Mouse (Mus musculus): ENCODE results near the gene Olfr209. TPM values are rescaled to one million over a fixed set of nuclear protein-coding genes. Genes with fewer than 3 reads are reported as not detected.

The Olfr209 gene
- not detected in 2 replicates for polyA plus RNA-seq (2012; ENCODE audit: insufficient read depth, insufficient read length, missing spikeins)

- H3K4me1 ChIP-seq (ENCODE audit: control insufficient read depth, insufficient read depth, low read length), result no peaks in the 10 kb centered on the region
- H3K4me3 ChIP-seq (ENCODE audit: insufficient read depth, low read length), result no peak within 1 kb of the TSS
- TF ChIP-seq CTCF (IDR thresholded peaks at IDR 0.05; ENCODE audit: low read depth, low read length), result no peak
- TF ChIP-seq POLR2A (IDR thresholded peaks at IDR 0.05; ENCODE audit: borderline replicate concordance, low read depth, low read length), result no peak
- no peak within 1 kb of the TSS for H3K27ac ChIP-seq (ENCODE audit: insufficient read depth, low read depth, low read length)
Observed at GRCm38 (mm10) chr16:59363893-59364292, at the start of gene Olfr209. TSS of gene Olfr209 (minus strand) at chr16:59363993.

- no peak overlapping the region for H3K4me3 ChIP-seq (ENCODE audit: insufficient read depth, low read length)
- TF ChIP-seq POLR2A (IDR thresholded peaks at IDR 0.05; ENCODE audit: borderline replicate concordance, low read depth, low read length), result no peak
- TF ChIP-seq CTCF (IDR thresholded peaks at IDR 0.05; ENCODE audit: low read depth, low read length), result no peak
- no peak overlapping the region for H3K27ac ChIP-seq (ENCODE audit: insufficient read depth, low read depth, low read length)
- H3K4me1 ChIP-seq (ENCODE audit: control insufficient read depth, insufficient read depth, low read length), result no peaks in the 10 kb centered on the region
Observed at GRCm38 (mm10) chr16:59413475-59413874, 49.7 kb upstream of the Olfr209 start.

- H3K4me1 ChIP-seq (ENCODE audit: control insufficient read depth, insufficient read depth, low read length), result no peaks in the 10 kb centered on the region
Observed at GRCm38 (mm10) chr16:59409800-59410199, 46.0 kb upstream of the Olfr209 start.

GRCm38 (mm10) chr16:59409341-59409748 lies 45.6 kb upstream of the Olfr209 start:
- no peak overlapping the region for H3K27ac ChIP-seq (ENCODE audit: insufficient read depth, low read depth, low read length)
- TF ChIP-seq POLR2A (IDR thresholded peaks at IDR 0.05; ENCODE audit: borderline replicate concordance, low read depth, low read length) (no peak), CTCF (IDR thresholded peaks at IDR 0.05; ENCODE audit: low read depth, low read length) (no peak)
- H3K4me1 ChIP-seq (ENCODE audit: control insufficient read depth, insufficient read depth, low read length), result no peaks in the 10 kb centered on the region
- H3K4me3 ChIP-seq (ENCODE audit: insufficient read depth, low read length), result no peak overlapping the region

More at GRCm38 (mm10) chr16:59409800-59410199, 46.0 kb upstream of the Olfr209 start:
- Histone ChIP-seq H3K27ac (ENCODE audit: insufficient read depth, low read depth, low read length) (no peak overlapping the region), H3K4me3 (ENCODE audit: insufficient read depth, low read length) (no peak overlapping the region)
- TF ChIP-seq CTCF (IDR thresholded peaks at IDR 0.05; ENCODE audit: low read depth, low read length), result no peak
- TF ChIP-seq POLR2A (IDR thresholded peaks at IDR 0.05; ENCODE audit: borderline replicate concordance, low read depth, low read length), result no peak

- H3K4me1 ChIP-seq (ENCODE audit: control insufficient read depth, insufficient read depth, low read length), result no peaks in the 10 kb centered on the region
- TF ChIP-seq CTCF (IDR thresholded peaks at IDR 0.05; ENCODE audit: low read depth, low read length) (no peak), POLR2A (IDR thresholded peaks at IDR 0.05; ENCODE audit: borderline replicate concordance, low read depth, low read length) (no peak)
- no peak within 1 kb of the TSS for H3K27ac ChIP-seq (ENCODE audit: insufficient read depth, low read depth, low read length)
- no peak within 1 kb of the TSS for H3K4me3 ChIP-seq (ENCODE audit: insufficient read depth, low read length)
Observed at GRCm38 (mm10) chr16:59407032-59407431, 43.2 kb upstream of the Olfr209 start, which contains the start of gene Gabrr3. TSS of gene Gabrr3 (plus strand) at chr16:59407332.

GRCm38 (mm10) chr16:59404798-59405197 lies 41.0 kb upstream of the Olfr209 start:
- no peak overlapping the region for H3K27ac ChIP-seq (ENCODE audit: insufficient read depth, low read depth, low read length)
- no peak overlapping the region for H3K4me3 ChIP-seq (ENCODE audit: insufficient read depth, low read length)
- no peaks in the 10 kb centered on the region for H3K4me1 ChIP-seq (ENCODE audit: control insufficient read depth, insufficient read depth, low read length)
- TF ChIP-seq CTCF (IDR thresholded peaks at IDR 0.05; ENCODE audit: low read depth, low read length) (no peak), POLR2A (IDR thresholded peaks at IDR 0.05; ENCODE audit: borderline replicate concordance, low read depth, low read length) (no peak)

- Histone ChIP-seq H3K27ac (ENCODE audit: insufficient read depth, low read depth, low read length) (no peak overlapping the region), H3K4me1 (ENCODE audit: control insufficient read depth, insufficient read depth, low read length) (no peaks in the 10 kb centered on the region), H3K4me3 (ENCODE audit: insufficient read depth, low read length) (no peak overlapping the region)
- no peak for TF ChIP-seq CTCF (IDR thresholded peaks at IDR 0.05; ENCODE audit: low read depth, low read length)
- no peak for TF ChIP-seq POLR2A (IDR thresholded peaks at IDR 0.05; ENCODE audit: borderline replicate concordance, low read depth, low read length)
Observed at GRCm38 (mm10) chr16:59403684-59404083, 39.9 kb upstream of the Olfr209 start.

GRCm38 (mm10) chr16:59401985-59402384 lies 38.2 kb upstream of the Olfr209 start:
- Histone ChIP-seq H3K27ac (ENCODE audit: insufficient read depth, low read depth, low read length) (no peak overlapping the region), H3K4me3 (ENCODE audit: insufficient read depth, low read length) (no peak overlapping the region), H3K4me1 (ENCODE audit: control insufficient read depth, insufficient read depth, low read length) (no peaks in the 10 kb centered on the region)
- no peak for TF ChIP-seq CTCF (IDR thresholded peaks at IDR 0.05; ENCODE audit: low read depth, low read length)
- TF ChIP-seq POLR2A (IDR thresholded peaks at IDR 0.05; ENCODE audit: borderline replicate concordance, low read depth, low read length), result no peak

GRCm38 (mm10) chr16:59401102-59401501 lies 37.3 kb upstream of the Olfr209 start:
- no peak overlapping the region for H3K4me3 ChIP-seq (ENCODE audit: insufficient read depth, low read length)
- H3K4me1 ChIP-seq (ENCODE audit: control insufficient read depth, insufficient read depth, low read length), result no peaks in the 10 kb centered on the region
- TF ChIP-seq CTCF (IDR thresholded peaks at IDR 0.05; ENCODE audit: low read depth, low read length) (no peak), POLR2A (IDR thresholded peaks at IDR 0.05; ENCODE audit: borderline replicate concordance, low read depth, low read length) (no peak)
- H3K27ac ChIP-seq (ENCODE audit: insufficient read depth, low read depth, low read length), result no peak overlapping the region

GRCm38 (mm10) chr16:59393300-59393699 lies 29.5 kb upstream of the Olfr209 start:
- H3K27ac ChIP-seq (ENCODE audit: insufficient read depth, low read depth, low read length), result no peak overlapping the region
- H3K4me3 ChIP-seq (ENCODE audit: insufficient read depth, low read length), result no peak overlapping the region
- H3K4me1 ChIP-seq (ENCODE audit: control insufficient read depth, insufficient read depth, low read length), result no peaks in the 10 kb centered on the region
- TF ChIP-seq POLR2A (IDR thresholded peaks at IDR 0.05; ENCODE audit: borderline replicate concordance, low read depth, low read length) (no peak), CTCF (IDR thresholded peaks at IDR 0.05; ENCODE audit: low read depth, low read length) (no peak)

GRCm38 (mm10) chr16:59349146-59349545 lies 14.6 kb downstream of the Olfr209 start, which contains the start of gene Olfr206:
TSS of gene Olfr206 (minus strand) at chr16:59349246.
- H3K4me1 ChIP-seq (ENCODE audit: control insufficient read depth, insufficient read depth, low read length), result no peaks in the 10 kb centered on the region
- no peak within 1 kb of the TSS for H3K4me3 ChIP-seq (ENCODE audit: insufficient read depth, low read length)
- TF ChIP-seq CTCF (IDR thresholded peaks at IDR 0.05; ENCODE audit: low read depth, low read length) (no peak), POLR2A (IDR thresholded peaks at IDR 0.05; ENCODE audit: borderline replicate concordance, low read depth, low read length) (no peak)
- H3K27ac ChIP-seq (ENCODE audit: insufficient read depth, low read depth, low read length), result no peak within 1 kb of the TSS

All from bone marrow macrophage, adult 2 months (primary cell).